Comparison of ENCODE assay signal across 9 mouse cellular contexts in genomic region chr11:120629341-120629730, GRCm38 (mm10). TPM values are rescaled to one million over a fixed set of nuclear protein-coding genes. Genes with fewer than 3 reads are reported as not detected.
DNase-seq lines count a peak whose midpoint lies in the region; ATAC-seq and TF ChIP-seq lines count a peak whose summit lies in the region.
"Had no signal": no experiment of that assay in that cellular context is flagged by ENCODE, and none has a peak within 500 bp of the region (broad histone marks: within the 10 kb centered on the region; RNA-seq: fewer than 3 reads in every experiment).

No protein-coding gene starts in this region.

- H3K9ac ChIP-seq in forebrain, embryonic 11.5 days (ENCODE audit: low read length): no peak overlapping the region
- H3K9ac ChIP-seq in forebrain, embryonic 16.5 days (replicated peaks; ENCODE audit: low read depth, low read length): no peak overlapping the region
- peak overlapping the region; percentile 61 for H3K9ac ChIP-seq in ES-E14 (ENCODE audit: insufficient read depth, low read depth, low read length, poor library complexity, severe bottlenecking)

- no peak overlapping the region for H3K27ac ChIP-seq in forebrain, embryonic 11.5 days (ENCODE audit: low read depth, low read length)
- no peak overlapping the region for H3K27ac ChIP-seq in forebrain, embryonic 16.5 days (ENCODE audit: low read length)
- H3K27ac ChIP-seq in ES-E14 (ENCODE audit: insufficient read depth, low read depth, low read length, poor library complexity, severe bottlenecking): peak overlapping the region; percentile 56; the same call in 1 of the 2 replicates
- 0 out of 2 replicates have a peak overlapping the region, but pooled peaks have one; percentile 66 for H3K27ac ChIP-seq in limb, embryonic 10.5 days

- in situ Hi-C loops in ES-E14 (cut with MboI; ENCODE audit: low sequenced_read_pairs in 2 of 2, unreplicated experiment in 2 of 2): no loop called here

- peak; percentile 55 for DNase-seq in forebrain, embryonic 11.5 days (ENCODE audit: low spot score)
- no peak for DNase-seq in ES-E14 (ENCODE audit: low read depth, low spot score)
- DNase-seq in limb, embryonic 10.5 days (ENCODE audit: low spot score): no peak
- peak; percentile 75 for DNase-seq in naive thymus-derived CD4-positive, alpha-beta T cell, adult 2 months (ENCODE audit: low read depth)
- DNase-seq in ovary, postnatal 36 days (ENCODE audit: low spot score): no peak
- DNase-seq in layer of hippocampus, postnatal 36 days: no peak

- no peak overlapping the region for H3K4me2 ChIP-seq in forebrain, embryonic 11.5 days (ENCODE audit: low read depth, low read length, severe bottlenecking)
- no peak overlapping the region for H3K4me2 ChIP-seq in forebrain, embryonic 16.5 days (ENCODE audit: low read length)

- 79% methylated on average over 23 of the region's 23 CpGs for WGBS in forebrain, embryonic 11.5 days
- WGBS in forebrain, embryonic 16.5 days: 64% methylated on average over 23 of the region's 23 CpGs
- 79% methylated on average over 23 of the region's 23 CpGs for WGBS in limb, embryonic 10.5 days

- H3K4me3 ChIP-seq in forebrain, embryonic 11.5 days (ENCODE audit: low read depth, low read length): no peak overlapping the region
- H3K4me3 ChIP-seq in forebrain, embryonic 16.5 days (replicated peaks; ENCODE audit: low read length): no peak overlapping the region
- peak overlapping the region; percentile 24 to 26; a peak in 3 of 4 replicates for H3K4me3 ChIP-seq in ES-E14 (ENCODE audit: insufficient read depth in 1 of 2, low read depth in 1 of 2, low read length in 2 of 2, poor library complexity in 1 of 2, severe bottlenecking in 1 of 2)
- peak overlapping the region; percentile 18 for H3K4me3 ChIP-seq in limb, embryonic 10.5 days

- peaks cover 22% of the 10 kb centered on the region for H3K4me1 ChIP-seq in forebrain, embryonic 11.5 days (replicated peaks; ENCODE audit: control insufficient read depth, insufficient read depth, low read length)
- peaks cover 37% of the 10 kb centered on the region for H3K4me1 ChIP-seq in forebrain, embryonic 16.5 days (replicated peaks; ENCODE audit: control insufficient read depth, insufficient read depth, low read length)
- peaks cover 4 to 33% of the 10 kb centered on the region in 2 experiments for H3K4me1 ChIP-seq in ES-E14 (ENCODE audit: control insufficient read depth in 2 of 2, insufficient read depth in 2 of 2, low read length in 2 of 2, poor library complexity in 1 of 2)
- H3K4me1 ChIP-seq in limb, embryonic 10.5 days: peaks cover 57% of the 10 kb centered on the region

- ATAC-seq in forebrain, embryonic 11.5 days (replicated peaks; ENCODE audit: low FRiP score): no peak
- no peak for ATAC-seq in forebrain, embryonic 16.5 days
- ATAC-seq in granulocyte monocyte progenitor cell, adult 5-6 weeks (replicated peaks; ENCODE audit: poor library complexity, severe bottlenecking): peak; percentile 13

- no peaks in the 10 kb centered on the region for H3K9me3 ChIP-seq in forebrain, embryonic 11.5 days (ENCODE audit: control insufficient read depth, low read length)
- no peaks in the 10 kb centered on the region for H3K9me3 ChIP-seq in forebrain, embryonic 16.5 days (ENCODE audit: control insufficient read depth, low read length)
- no peaks in the 10 kb centered on the region for H3K9me3 ChIP-seq in ES-E14 (ENCODE audit: control insufficient read depth, insufficient read depth, low read depth, low read length)
- no peaks in the 10 kb centered on the region for H3K9me3 ChIP-seq in limb, embryonic 10.5 days (replicated peaks)

- peaks cover 5% of the 10 kb centered on the region; the same call in 1 of the 2 replicates for H3K36me3 ChIP-seq in forebrain, embryonic 11.5 days (ENCODE audit: control insufficient read depth, insufficient read depth, low read length)
- H3K36me3 ChIP-seq in forebrain, embryonic 16.5 days (ENCODE audit: control insufficient read depth, insufficient read depth): peaks cover 6% of the 10 kb centered on the region; the same call in 1 of the 2 replicates
- H3K36me3 ChIP-seq in ES-E14 (ENCODE audit: control insufficient read depth, insufficient read depth, low read length, poor library complexity, severe bottlenecking): peaks cover 23% of the 10 kb centered on the region
- H3K36me3 ChIP-seq in limb, embryonic 10.5 days: peaks cover 43% of the 10 kb centered on the region

- H3K27me3 ChIP-seq in forebrain, embryonic 11.5 days (ENCODE audit: control insufficient read depth, insufficient read depth, low read length): no peaks in the 10 kb centered on the region; the same call in 1 of the 2 replicates
- H3K27me3 ChIP-seq in forebrain, embryonic 16.5 days (replicated peaks; ENCODE audit: control insufficient read depth, insufficient read depth, low read length): no peaks in the 10 kb centered on the region
- no peaks in the 10 kb centered on the region for H3K27me3 ChIP-seq in limb, embryonic 10.5 days (ENCODE audit: low read depth, poor library complexity, severe bottlenecking)

TF ChIP-seq in ES-E14, 5 proteins besides CTCF, POLR2A, EP300 and RAD21:
- no peak for TF ChIP-seq MAFK (IDR thresholded peaks at IDR 0.05; ENCODE audit: insufficient read depth, low read depth, low read length)
- TF ChIP-seq CHD2 (IDR thresholded peaks at IDR 0.05; ENCODE audit: low read depth, low read length): no peak
- no peak for TF ChIP-seq HCFC1 (IDR thresholded peaks at IDR 0.05; ENCODE audit: borderline replicate concordance, insufficient read depth, low read length)
- no peak for TF ChIP-seq ZC3H11A (IDR thresholded peaks at IDR 0.05; ENCODE audit: borderline replicate concordance, low read depth, low read length)
- TF ChIP-seq ZNF384 (IDR thresholded peaks at IDR 0.05; ENCODE audit: low read depth, low read length): no peak

RNA-seq across cellular contexts. Expression of gene Mafg, which starts 4.1 kb away (rescaled TPM):
- 25.5 and 26.4 TPM in 2 replicates for polyA plus RNA-seq in forebrain, embryonic 11.5 days (2014; fragmentation: Nextera tagmentation; extraction: Ambion mirVana)
- polyA plus RNA-seq in forebrain, embryonic 16.5 days (2015; fragmentation: Nextera tagmentation; extraction: Ambion mirVana): 39.9 and 40.1 TPM in 2 replicates
- 42.6 and 48.4 TPM in 2 replicates for total RNA-seq in ES-E14 (2012; rRNA removed)
- total RNA-seq in granulocyte monocyte progenitor cell, adult 5-6 weeks (2014; fragmentation: Nextera tagmentation): 28.7 and 37.0 TPM in 2 replicates
- 30.2 and 36.6 TPM in 2 replicates for total RNA-seq in granulocyte monocyte progenitor cell, adult 5-6 weeks (2017)
- polyA plus RNA-seq in limb, embryonic 10.5 days (2016; fragmentation: Nextera tagmentation; extraction: Ambion mirVana): 25.9 and 28.1 TPM in 2 replicates
- 10 to 100 TPM; 77.3 to 86.3 TPM for total RNA-seq in layer of hippocampus, postnatal 36 days (2021)

RNA-seq across cellular contexts. Expression of gene Sirt7, which starts 4.3 kb away (rescaled TPM):
- 37.8 and 41.1 TPM in 2 replicates for polyA plus RNA-seq in forebrain, embryonic 11.5 days (2014; fragmentation: Nextera tagmentation; extraction: Ambion mirVana)
- polyA plus RNA-seq in forebrain, embryonic 16.5 days (2015; fragmentation: Nextera tagmentation; extraction: Ambion mirVana): 50.2 and 50.6 TPM in 2 replicates
- total RNA-seq in ES-E14 (2012; rRNA removed): 29.4 and 33.2 TPM in 2 replicates
- total RNA-seq in granulocyte monocyte progenitor cell, adult 5-6 weeks (2014; fragmentation: Nextera tagmentation): 66.1 and 81.1 TPM in 2 replicates
- 57.4 and 75.0 TPM in 2 replicates for total RNA-seq in granulocyte monocyte progenitor cell, adult 5-6 weeks (2017)
- polyA plus RNA-seq in limb, embryonic 10.5 days (2016; fragmentation: Nextera tagmentation; extraction: Ambion mirVana): 27.2 and 28.8 TPM in 2 replicates
- total RNA-seq in layer of hippocampus, postnatal 36 days (2021): 10 to 100 TPM; 40.7 to 41.5 TPM

RNA-seq across cellular contexts. Expression of gene Pcyt2, which starts 11.6 kb away (rescaled TPM):
- 126 and 134 TPM in 2 replicates for polyA plus RNA-seq in forebrain, embryonic 11.5 days (2014; fragmentation: Nextera tagmentation; extraction: Ambion mirVana)
- polyA plus RNA-seq in forebrain, embryonic 16.5 days (2015; fragmentation: Nextera tagmentation; extraction: Ambion mirVana): 175 and 234 TPM in 2 replicates
- total RNA-seq in ES-E14 (2012; rRNA removed): 88.6 and 188 TPM in 2 replicates
- 48.1 and 70.3 TPM in 2 replicates for total RNA-seq in granulocyte monocyte progenitor cell, adult 5-6 weeks (2014; fragmentation: Nextera tagmentation)
- total RNA-seq in granulocyte monocyte progenitor cell, adult 5-6 weeks (2017): 21.9 and 35.5 TPM in 2 replicates
- 161 and 169 TPM in 2 replicates for polyA plus RNA-seq in limb, embryonic 10.5 days (2016; fragmentation: Nextera tagmentation; extraction: Ambion mirVana)
- 100 to 1,000 TPM; 138 to 157 TPM for total RNA-seq in layer of hippocampus, postnatal 36 days (2021)

RNA-seq across cellular contexts. Expression of gene Pycr1, which starts 14.2 kb away (rescaled TPM):
- polyA plus RNA-seq in forebrain, embryonic 11.5 days (2014; fragmentation: Nextera tagmentation; extraction: Ambion mirVana): 33.7 and 36.9 TPM in 2 replicates
- 34.9 and 36.5 TPM in 2 replicates for polyA plus RNA-seq in forebrain, embryonic 16.5 days (2015; fragmentation: Nextera tagmentation; extraction: Ambion mirVana)
- total RNA-seq in ES-E14 (2012; rRNA removed): 19.0 and 19.6 TPM in 2 replicates
- 14.6 and 15.9 TPM in 2 replicates for total RNA-seq in granulocyte monocyte progenitor cell, adult 5-6 weeks (2014; fragmentation: Nextera tagmentation)
- total RNA-seq in granulocyte monocyte progenitor cell, adult 5-6 weeks (2017): 4.6 and 8.9 TPM in 2 replicates
- 40.6 TPM in 2 replicates for polyA plus RNA-seq in limb, embryonic 10.5 days (2016; fragmentation: Nextera tagmentation; extraction: Ambion mirVana)
- 1 to 10 TPM; 1.8 to 2.1 TPM for total RNA-seq in layer of hippocampus, postnatal 36 days (2021)

RNA-seq across cellular contexts. Expression of gene Myadml2, which starts 18.6 kb away (rescaled TPM):
- 0.51 TPM in 1 of 2 replicates, not detected in the other for polyA plus RNA-seq in forebrain, embryonic 11.5 days (2014; fragmentation: Nextera tagmentation; extraction: Ambion mirVana)
- polyA plus RNA-seq in forebrain, embryonic 16.5 days (2015; fragmentation: Nextera tagmentation; extraction: Ambion mirVana): 0.75 TPM in 1 of 2 replicates, not detected in the other
- 0.63 TPM in 1 of 2 replicates, not detected in the other for total RNA-seq in ES-E14 (2012; rRNA removed)
- not detected in 2 replicates for total RNA-seq in granulocyte monocyte progenitor cell, adult 5-6 weeks (2014; fragmentation: Nextera tagmentation)
- total RNA-seq in granulocyte monocyte progenitor cell, adult 5-6 weeks (2017): 0.69 and 1.9 TPM in 2 replicates
- polyA plus RNA-seq in limb, embryonic 10.5 days (2016; fragmentation: Nextera tagmentation; extraction: Ambion mirVana): not detected in 2 replicates
- total RNA-seq in layer of hippocampus, postnatal 36 days (2021): 1 to 10 TPM; 4.2 to 4.4 TPM
- total RNA-seq: hematopoietic stem cell, adult 5-6 weeks had no signal

Comparison
In these comparisons a context has a peak if more than half of its experiments do, and no peak if none do; other contexts are left out.
1. DNase-seq: peak in forebrain, embryonic 11.5 days (single experiment) and naive thymus-derived CD4-positive, alpha-beta T cell, adult 2 months (single experiment); none in ES-E14 (single experiment), limb, embryonic 10.5 days (single experiment), ovary, postnatal 36 days (single experiment) and layer of hippocampus, postnatal 36 days (0 of 2).
2. H3K27ac ChIP-seq: peak in ES-E14 (single experiment) and limb, embryonic 10.5 days (single experiment); none in forebrain, embryonic 11.5 days (single experiment) and forebrain, embryonic 16.5 days (single experiment).
3. H3K4me3 ChIP-seq: peak in ES-E14 (2 of 2) and limb, embryonic 10.5 days (single experiment); none in forebrain, embryonic 11.5 days (single experiment) and forebrain, embryonic 16.5 days (single experiment).